Mouse (Mus musculus) kidney, embryonic 15.5 days (tissue): ENCODE results near the gene Sorcs2. TPM values are rescaled to one million over a fixed set of nuclear protein-coding genes. Genes with fewer than 3 reads are reported as not detected.

Source experiments
- ATAC-seq: fragments of 200-750 bp; cut with Nextera tagmentation; replicated peaks from 2 replicates; pipeline ENCODE4 v1.8.0; 2017; ENCODE audit warnings: moderate TSS enrichment; ENCODE audit not compliant: low FRiP score
- H3K27ac ChIP-seq: fragments of 300-500 bp; sonication (generic); 2 replicates; pipeline ENCODE4 v1.5.1; 2015; ENCODE audit warnings: mild to moderate bottlenecking, inconsistent platforms
- H3K27me3 ChIP-seq: fragments of 300-500 bp; sonication (generic); 2 replicates; pipeline ENCODE4 v1.6.1; 2015; ENCODE audit warnings: inconsistent platforms
- H3K36me3 ChIP-seq: fragments of 300-500 bp; sonication (generic); 2 replicates; pipeline ENCODE4 v1.6.1; 2015; ENCODE audit warnings: inconsistent platforms
- H3K4me1 ChIP-seq: fragments of 300-500 bp; sonication (generic); 2 replicates; pipeline ENCODE4 v1.6.1; 2015; ENCODE audit warnings: inconsistent platforms
- H3K4me2 ChIP-seq: fragments of 300-500 bp; sonication (generic); 2 replicates; pipeline ENCODE4 v1.6.1; 2015; ENCODE audit warnings: moderate library complexity, mild to moderate bottlenecking, inconsistent platforms
- H3K4me3 ChIP-seq: fragments of 300-500 bp; sonication (generic); replicated peaks from 2 replicates; pipeline ENCODE4 v1.5.1; 2015; ENCODE audit warnings: mild to moderate bottlenecking, inconsistent platforms
- H3K9ac ChIP-seq: fragments of 300-500 bp; sonication (generic); 2 replicates; pipeline ENCODE4 v1.6.1; 2015; ENCODE audit warnings: mild to moderate bottlenecking, inconsistent platforms
- H3K9me3 ChIP-seq: fragments of 300-500 bp; sonication (generic); replicated peaks from 2 replicates; pipeline ENCODE4 v1.6.1; 2016; ENCODE audit warnings: inconsistent platforms
- WGBS: fragments of 180-500 bp; shearing (Covaris S2); methylation state at CpG from one replicate; pipeline ENCODE4 v1.1.7; 2015; ENCODE audit warnings: mixed read lengths; 5-methylcytosine and 5-hydroxymethylcytosine counted together
- polyA plus RNA-seq: library from polyadenylated mRNA; unstranded; fragments of >200 nt; fragmentation: Nextera tagmentation; extraction: Ambion mirVana; gene quantifications from 2 replicates; pipeline ENCODE4 v1.2.1, GENCODE M21; 2015

Gene Sorcs2
- polyA plus RNA-seq, 1 experiment from 2014 or later: 12.9 TPM

- no peaks in the 10 kb centered on the region for H3K27me3 ChIP-seq
- 85% methylated on average over 5 of the region's 5 CpGs for whole genome bisulfite sequencing
- no peaks in the 10 kb centered on the region for H3K9me3 ChIP-seq
- no peaks in the 10 kb centered on the region for H3K4me1 ChIP-seq
- H3K27ac ChIP-seq: no peak overlapping the region
- H3K4me3 ChIP-seq: no peak overlapping the region
- no peak overlapping the region for H3K4me2 ChIP-seq
- ATAC-seq: no peak
- no peaks in the 10 kb centered on the region for H3K36me3 ChIP-seq
- no peak overlapping the region for H3K9ac ChIP-seq
These were observed 194.5 kb downstream of the Sorcs2 start for GRCm38 (mm10) chr5:36203421-36203820.

DNA sequence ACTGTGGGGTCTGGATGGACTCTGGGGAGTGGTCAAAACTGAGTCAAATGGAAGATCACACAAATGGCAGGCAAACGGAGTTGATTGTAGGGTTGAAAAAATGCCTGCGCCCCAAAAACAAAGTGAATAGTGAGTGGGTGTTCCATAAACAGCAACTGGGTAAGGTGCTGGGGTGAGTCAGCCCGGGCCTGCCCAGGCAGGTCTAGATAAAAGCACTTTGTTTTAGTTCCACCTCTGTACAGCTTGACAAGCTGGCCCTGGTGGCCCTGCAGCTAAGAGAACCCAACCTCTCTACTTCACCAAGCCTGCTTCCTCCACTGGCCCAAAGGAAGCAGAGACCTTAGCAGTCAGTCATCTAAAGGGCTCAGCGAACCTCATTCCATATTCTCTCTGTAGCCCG, 195.2 kb downstream of the Sorcs2 start:
- no peak for ATAC-seq

GRCm38 (mm10) chr5:36199519-36199918, 198.4 kb downstream of the Sorcs2 start:
- Histone ChIP-seq H3K27ac (no peak overlapping the region), H3K36me3 (no peaks in the 10 kb centered on the region), H3K4me1 (peaks cover 3% of the 10 kb centered on the region; the same call in 1 of the 2 replicates), H3K4me3 (no peak overlapping the region), H3K4me2 (no peak overlapping the region), H3K9me3 (no peaks in the 10 kb centered on the region), H3K9ac (no peak overlapping the region), H3K27me3 (no peaks in the 10 kb centered on the region)
- ATAC-seq: no peak
- 74% methylated on average over 1 of the region's 1 CpGs for WGBS

More for the DNA sequence above, 195.2 kb downstream of the Sorcs2 start:
- Histone ChIP-seq H3K27ac (no peak overlapping the region), H3K36me3 (no peaks in the 10 kb centered on the region), H3K9ac (no peak overlapping the region), H3K4me2 (no peak overlapping the region), H3K4me3 (no peak overlapping the region), H3K4me1 (no peaks in the 10 kb centered on the region), H3K9me3 (no peaks in the 10 kb centered on the region), H3K27me3 (no peaks in the 10 kb centered on the region)
- WGBS: 85% methylated on average over 5 of the region's 5 CpGs

DNA sequence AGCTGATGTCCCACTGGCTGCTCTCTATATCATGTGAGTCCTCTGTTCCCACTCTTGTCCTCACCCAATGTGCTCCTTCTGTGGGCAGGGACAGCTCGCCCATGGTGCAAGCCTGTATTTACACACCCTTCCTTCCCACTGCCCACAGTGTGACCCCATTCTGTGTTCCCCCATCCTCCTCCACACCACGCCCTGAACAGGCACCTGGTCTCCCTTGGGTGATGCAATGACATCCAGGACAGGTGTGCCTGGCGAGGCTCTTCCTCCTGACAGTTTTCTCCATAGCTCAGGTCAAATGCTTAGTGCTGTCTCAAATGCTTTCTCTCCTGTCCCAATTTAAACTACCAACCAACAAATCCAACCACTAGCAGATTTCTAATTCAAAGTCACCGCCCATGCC, 202.5 kb downstream of the Sorcs2 start:
- no peak for ATAC-seq
- Histone ChIP-seq H3K27ac (no peak overlapping the region), H3K9ac (no peak overlapping the region), H3K36me3 (no peaks in the 10 kb centered on the region), H3K4me3 (no peak overlapping the region), H3K27me3 (no peaks in the 10 kb centered on the region), H3K4me1 (peaks cover 5% of the 10 kb centered on the region; the same call in 1 of the 2 replicates), H3K9me3 (no peaks in the 10 kb centered on the region), H3K4me2 (no peak overlapping the region)
- WGBS: 77% methylated on average over 4 of the region's 4 CpGs

DNA sequence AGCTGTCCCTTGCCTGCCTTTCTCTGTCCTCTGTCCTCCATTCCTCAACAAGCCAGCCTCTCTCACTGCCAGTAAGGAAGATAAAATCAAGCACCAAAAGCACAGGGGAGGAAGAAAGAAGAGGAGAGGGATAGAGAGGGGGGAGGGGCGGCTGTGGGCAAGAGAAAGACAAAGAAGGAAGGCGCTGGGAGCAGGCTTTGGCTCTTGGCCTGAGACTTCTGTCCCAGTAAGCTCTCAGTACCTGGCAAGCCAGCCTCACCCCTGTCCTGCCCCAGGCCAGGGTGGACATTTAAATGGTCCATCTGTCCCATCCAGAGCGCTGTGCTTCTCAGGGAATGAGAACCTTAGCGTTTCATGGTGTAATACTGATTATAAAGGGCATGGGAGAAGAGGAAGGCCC, 203.3 kb downstream of the Sorcs2 start:
- Histone ChIP-seq H3K27ac (no peak overlapping the region), H3K9me3 (no peaks in the 10 kb centered on the region), H3K36me3 (no peaks in the 10 kb centered on the region), H3K4me1 (peaks cover 5% of the 10 kb centered on the region; the same call in 1 of the 2 replicates), H3K27me3 (no peaks in the 10 kb centered on the region), H3K9ac (no peak overlapping the region), H3K4me2 (no peak overlapping the region), H3K4me3 (no peak overlapping the region)
- WGBS: 63% methylated on average over 4 of the region's 4 CpGs
- no peak for ATAC-seq

GRCm38 (mm10) chr5:36192677-36193076, 205.3 kb downstream of the Sorcs2 start:
- no peaks in the 10 kb centered on the region for H3K36me3 ChIP-seq
- no peaks in the 10 kb centered on the region for H3K27me3 ChIP-seq
- no peak overlapping the region for H3K27ac ChIP-seq
- no peak overlapping the region for H3K4me3 ChIP-seq
- peaks cover 5% of the 10 kb centered on the region; the same call in 1 of the 2 replicates for H3K4me1 ChIP-seq
- H3K9ac ChIP-seq: no peak overlapping the region
- no peak for ATAC-seq
- H3K9me3 ChIP-seq: no peaks in the 10 kb centered on the region
- 81% methylated on average over 2 of the region's 2 CpGs for WGBS
- no peak overlapping the region for H3K4me2 ChIP-seq

- no peak overlapping the region for H3K4me2 ChIP-seq
- H3K27me3 ChIP-seq: no peaks in the 10 kb centered on the region
- no peak overlapping the region for H3K27ac ChIP-seq
- ATAC-seq: no peak
- H3K36me3 ChIP-seq: no peaks in the 10 kb centered on the region
- no peak overlapping the region for H3K4me3 ChIP-seq
- WGBS: 92% methylated on average over 3 of the region's 3 CpGs
- H3K4me1 ChIP-seq: peaks cover 5% of the 10 kb centered on the region; the same call in 1 of the 2 replicates
- no peaks in the 10 kb centered on the region for H3K9me3 ChIP-seq
- no peak overlapping the region for H3K9ac ChIP-seq
These were observed 206.1 kb downstream of the Sorcs2 start for GRCm38 (mm10) chr5:36191876-36192275.

DNA sequence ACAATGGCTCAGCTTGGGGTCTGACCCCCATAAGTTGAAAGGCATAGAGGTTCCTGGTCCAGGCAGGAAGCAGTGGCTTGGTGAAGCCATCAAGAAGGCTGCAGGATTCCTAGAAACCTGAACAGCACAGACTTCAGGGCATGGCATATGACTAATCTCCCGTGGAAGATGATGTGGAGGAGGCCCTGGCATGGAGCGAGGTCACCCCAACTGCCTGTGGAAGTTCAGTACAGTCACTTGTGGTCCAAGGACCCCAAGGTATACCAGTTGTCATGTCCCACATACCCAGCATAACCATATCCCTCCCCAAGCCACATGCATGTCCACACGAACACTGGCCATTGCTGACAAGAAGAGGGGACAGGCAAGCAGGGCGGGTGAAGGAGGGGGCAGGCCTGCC, 206.7 kb downstream of the Sorcs2 start:
- Histone ChIP-seq H3K4me2 (no peak overlapping the region), H3K4me3 (no peak overlapping the region), H3K4me1 (peaks cover 5% of the 10 kb centered on the region; the same call in 1 of the 2 replicates), H3K27ac (no peak overlapping the region), H3K27me3 (no peaks in the 10 kb centered on the region), H3K9me3 (no peaks in the 10 kb centered on the region), H3K9ac (no peak overlapping the region), H3K36me3 (no peaks in the 10 kb centered on the region)
- WGBS: 94% methylated on average over 4 of the region's 4 CpGs
- no peak for ATAC-seq

DNA sequence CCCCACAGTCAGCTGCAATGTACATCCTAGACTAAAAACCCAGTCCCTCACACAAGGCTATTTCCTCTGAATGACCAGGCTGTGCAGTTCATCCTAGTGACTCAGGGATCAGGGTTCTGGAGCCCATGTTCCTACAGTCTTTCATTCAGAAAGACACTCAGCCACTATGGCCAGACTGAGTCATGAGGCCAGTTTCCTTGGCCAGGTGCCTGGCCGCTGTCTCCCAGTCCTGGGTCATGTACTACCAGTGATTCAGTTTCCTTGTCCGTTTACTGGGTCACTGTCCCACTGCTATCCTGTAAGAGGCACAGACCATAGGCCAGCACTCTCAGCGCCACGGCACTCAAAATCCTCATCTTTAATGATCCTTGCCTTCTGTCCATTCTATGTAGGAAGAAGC, 209.6 kb downstream of the Sorcs2 start:
- WGBS: 65% methylated on average over 4 of the region's 4 CpGs
- Histone ChIP-seq H3K4me1 (no peaks in the 10 kb centered on the region), H3K36me3 (no peaks in the 10 kb centered on the region), H3K4me3 (no peak overlapping the region), H3K27me3 (no peaks in the 10 kb centered on the region), H3K9me3 (no peaks in the 10 kb centered on the region), H3K27ac (no peak overlapping the region), H3K9ac (no peak overlapping the region), H3K4me2 (no peak overlapping the region)
- no peak for ATAC-seq

- Histone ChIP-seq H3K27ac (no peak overlapping the region), H3K27me3 (no peaks in the 10 kb centered on the region), H3K36me3 (no peaks in the 10 kb centered on the region), H3K9me3 (no peaks in the 10 kb centered on the region), H3K4me1 (no peaks in the 10 kb centered on the region), H3K9ac (no peak overlapping the region), H3K4me2 (no peak overlapping the region), H3K4me3 (no peak overlapping the region)
- 48% methylated on average over 8 of the region's 8 CpGs for WGBS
- ATAC-seq: peak; percentile 60
These were observed 211.5 kb downstream of the Sorcs2 start for GRCm38 (mm10) chr5:36186294-36187053.

DNA sequence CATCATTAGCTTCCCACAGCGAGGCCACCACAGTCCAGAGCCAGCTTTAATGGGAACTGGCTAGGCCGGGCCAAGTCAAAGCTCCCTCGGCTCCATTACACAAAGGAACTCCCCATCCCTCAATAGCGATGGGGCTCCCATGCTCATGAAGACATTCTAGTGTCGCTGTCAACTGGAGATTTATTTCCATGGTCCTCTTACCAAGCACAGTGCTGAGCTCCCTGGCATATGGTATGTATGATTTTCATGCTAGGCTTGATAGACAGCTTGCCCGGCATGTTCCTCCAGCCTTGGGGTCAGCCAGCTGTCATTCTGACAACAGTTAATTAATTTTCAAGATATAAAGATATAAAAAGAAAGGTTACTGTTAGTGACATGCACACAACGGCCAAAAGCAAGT, 215.6 kb downstream of the Sorcs2 start:
- Histone ChIP-seq H3K27me3 (no peaks in the 10 kb centered on the region), H3K4me3 (no peak overlapping the region), H3K4me2 (no peak overlapping the region), H3K9ac (no peak overlapping the region), H3K4me1 (peaks cover 5% of the 10 kb centered on the region), H3K9me3 (no peaks in the 10 kb centered on the region), H3K27ac (no peak overlapping the region), H3K36me3 (no peaks in the 10 kb centered on the region)
- WGBS: 70% methylated on average over 7 of the region's 7 CpGs
- ATAC-seq: no peak

DNA sequence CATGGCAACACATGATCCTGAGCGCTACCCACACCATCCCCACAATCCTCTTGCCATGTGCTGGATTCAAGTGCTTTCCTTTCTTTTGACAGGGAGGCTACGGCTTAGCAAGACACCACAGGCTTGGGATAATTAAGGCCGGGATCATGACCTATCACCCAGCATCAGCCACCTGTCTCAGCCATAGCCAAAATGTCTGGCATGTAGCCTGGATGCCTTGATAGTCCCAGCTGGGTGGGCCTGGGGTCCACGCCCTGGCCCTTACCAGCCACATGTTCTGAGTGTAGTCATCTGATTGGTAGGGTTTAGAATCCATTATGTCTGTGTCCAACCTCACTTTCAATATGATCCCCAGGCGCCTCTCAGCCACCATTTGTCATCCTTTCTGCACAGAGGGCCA, 218.2 kb downstream of the Sorcs2 start:
- H3K9me3 ChIP-seq: no peaks in the 10 kb centered on the region
- peaks cover 12% of the 10 kb centered on the region for H3K4me1 ChIP-seq
- no peaks in the 10 kb centered on the region for H3K27me3 ChIP-seq
- no peak for ATAC-seq
- WGBS: 84% methylated on average over 5 of the region's 5 CpGs
- no peak overlapping the region for H3K9ac ChIP-seq
- no peaks in the 10 kb centered on the region for H3K36me3 ChIP-seq
- H3K27ac ChIP-seq: no peak overlapping the region
- H3K4me3 ChIP-seq: no peak overlapping the region
- no peak overlapping the region for H3K4me2 ChIP-seq

DNA sequence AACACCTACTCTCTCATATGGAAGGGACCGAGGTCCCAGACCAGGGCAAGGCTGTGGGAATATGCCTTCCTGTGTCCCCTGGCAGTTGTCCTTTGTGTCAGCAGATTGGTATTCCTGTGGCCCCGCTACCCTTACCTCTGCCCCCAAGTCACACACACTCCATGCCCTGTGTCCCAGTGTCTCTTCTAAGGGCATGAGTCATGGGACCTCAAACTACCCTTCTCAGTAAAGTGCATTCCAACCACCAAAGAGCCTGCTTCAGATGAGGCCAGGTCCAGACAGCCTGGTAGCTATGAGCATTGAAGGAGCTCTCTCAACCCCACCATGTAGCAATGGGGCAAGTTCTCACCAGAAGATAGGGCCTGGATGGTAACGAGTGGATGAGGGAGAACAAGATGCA, 219.2 kb downstream of the Sorcs2 start:
- H3K4me1 ChIP-seq: peaks cover 13% of the 10 kb centered on the region
- H3K36me3 ChIP-seq: no peaks in the 10 kb centered on the region
- H3K9ac ChIP-seq: no peak overlapping the region
- no peak overlapping the region for H3K27ac ChIP-seq
- H3K9me3 ChIP-seq: no peaks in the 10 kb centered on the region
- no peak for ATAC-seq
- H3K4me2 ChIP-seq: no peak overlapping the region
- H3K4me3 ChIP-seq: no peak overlapping the region
- WGBS: 92% methylated on average over 3 of the region's 3 CpGs
- no peaks in the 10 kb centered on the region for H3K27me3 ChIP-seq
